Mouse (Mus musculus): Measurements from ENCODE around the gene Nudc. TPM values are rescaled to one million over a fixed set of nuclear protein-coding genes. Genes with fewer than 3 reads are reported as not detected.

The Nudc gene
- polyA plus RNA-seq (2012; fragmentation: generic; extraction: Trizol) = 100 to 1,000 TPM; 131 TPM

GRCm38 (mm10) chr4:133545272-133546231, at the start of gene Nudc:
Nudc (minus strand) TSS chr4:133545996.

GRCm38 (mm10) chr4:133584059-133584951, 38.5 kb upstream of the Nudc start, which contains the start of gene Gpn2:
Gpn2 (plus strand) TSS chr4:133584362.

GRCm38 (mm10) chr4:133574070-133574842, 28.5 kb upstream of the Nudc start, which contains the start of gene Gpatch3:
Gpatch3 (plus strand) TSS chr4:133574745.

GRCm38 (mm10) chr4:133552768-133553447, 7.1 kb upstream of the Nudc start, which contains the start of gene Nr0b2:
Nr0b2 (plus strand) TSS chr4:133553376.

GRCm38 (mm10) chr4:133518601-133519368, 27.0 kb downstream of the Nudc start, which contains the start of gene Kdf1:
Kdf1 (plus strand) TSS chr4:133518963.

GRCm38 (mm10) chr4:133498160-133498724, 47.6 kb downstream of the Nudc start, which contains the start of gene Trnp1:
Trnp1 (minus strand) TSS chr4:133498550.

Other genes starting within 250 kb of the Nudc start
- 10 to 100 TPM in 1 of 2 experiments, 1 to 10 TPM in 1; 9.9 to 23.1 TPM for gene Wdtc1, start 192.5 kb downstream of the Nudc start, polyA plus RNA-seq (2012; fragmentation: generic; extraction: Trizol)
- gene Slc9a1, start 176.3 kb downstream of the Nudc start, polyA plus RNA-seq (2012; fragmentation: generic; extraction: Trizol) = 10 to 100 TPM in 1 of 2 experiments, 1 to 10 TPM in 1; 6.0 to 25.5 TPM
- 10 to 100 TPM; 10.2 to 10.5 TPM for gene Tent5b, start 65.9 kb downstream of the Nudc start, polyA plus RNA-seq (2012; fragmentation: generic; extraction: Trizol)
- gene Trnp1, start 47.4 kb downstream of the Nudc start, polyA plus RNA-seq (2012; fragmentation: generic; extraction: Trizol) = 1 to 10 TPM; 2.5 to 6.5 TPM
- gene Kdf1, start 27.0 kb downstream of the Nudc start, polyA plus RNA-seq (2012; fragmentation: generic; extraction: Trizol) = under 1 TPM in 1 of 2 experiments, not detected in 1; 0.07 TPM
- not detected for gene Nr0b2, start 7.4 kb upstream of the Nudc start, polyA plus RNA-seq (2012; fragmentation: generic; extraction: Trizol)
- gene Gpatch3, start 28.7 kb upstream of the Nudc start, polyA plus RNA-seq (2012; fragmentation: generic; extraction: Trizol) = 1 to 10 TPM; 3.6 to 6.5 TPM
- 10 to 100 TPM; 15.3 to 16.3 TPM for gene Gpn2, start 38.4 kb upstream of the Nudc start, polyA plus RNA-seq (2012; fragmentation: generic; extraction: Trizol)
- 1 to 10 TPM in 1 of 2 experiments, under 1 TPM in 1; 0.21 to 1.9 TPM for gene Sfn, start 56.2 kb upstream of the Nudc start, polyA plus RNA-seq (2012; fragmentation: generic; extraction: Trizol)
- 10 to 100 TPM in 1 of 2 experiments, 1 to 10 TPM in 1; 7.5 to 15.8 TPM for gene Zdhhc18, start 104.2 kb upstream of the Nudc start, polyA plus RNA-seq (2012; fragmentation: generic; extraction: Trizol)
- 10 to 100 TPM in 1 of 2 experiments, 1 to 10 TPM in 1; 5.1 to 10.3 TPM for gene Pigv, start 126.7 kb upstream of the Nudc start, polyA plus RNA-seq (2012; fragmentation: generic; extraction: Trizol)
- gene Arid1a, start 210.8 kb upstream of the Nudc start, polyA plus RNA-seq (2012; fragmentation: generic; extraction: Trizol) = 10 to 100 TPM in 1 of 2 experiments, 1 to 10 TPM in 1; 4.3 to 18.7 TPM